Comparison of ENCODE assay signal across 7 mouse cellular contexts in genomic region chr6:59185010-59185699, GRCm38 (mm10). TPM values are rescaled to one million over a fixed set of nuclear protein-coding genes. Genes with fewer than 3 reads are reported as not detected.
DNase-seq lines count a peak whose midpoint lies in the region; ATAC-seq and TF ChIP-seq lines count a peak whose summit lies in the region.

No protein-coding gene starts in this region.

- H3K4me1 ChIP-seq in thymus, adult 2 months (replicated peaks; ENCODE audit: control insufficient read depth, insufficient read depth, low read length) = 0 out of 2 replicates have a peak, but pooled peaks cover 2% of the 10 kb centered on the region
- H3K4me1 ChIP-seq in forebrain, embryonic 11.5 days (replicated peaks; ENCODE audit: control insufficient read depth, insufficient read depth, low read length) = no peaks in the 10 kb centered on the region
- no peaks in the 10 kb centered on the region for H3K4me1 ChIP-seq in hindbrain, embryonic 13.5 days (replicated peaks)

- TF ChIP-seq CTCF in thymus, adult 2 months (IDR thresholded peaks at IDR 0.05; ENCODE audit: borderline replicate concordance, control insufficient read depth, extremely low read depth, insufficient read depth, low read length, poor library complexity) = no peak

- H3K9ac ChIP-seq in forebrain, embryonic 11.5 days (ENCODE audit: low read length) = no peak overlapping the region
- H3K9ac ChIP-seq in hindbrain, embryonic 13.5 days = no peak overlapping the region

- peak; percentile 23 for DNase-seq in thymus, postnatal 4 days
- no peak for DNase-seq in thymus, adult 2 months
- peak; percentile 30 to 64 for DNase-seq in adrenal gland, postnatal 36 days
- DNase-seq in heart, postnatal 10 days = peak; percentile 44 to 45
- peak; percentile 58 for DNase-seq in lung, postnatal 36 days
- DNase-seq in forebrain, embryonic 11.5 days (ENCODE audit: low spot score) = no peak

- H3K4me2 ChIP-seq in forebrain, embryonic 11.5 days (ENCODE audit: low read depth, low read length, severe bottlenecking) = no peak overlapping the region
- H3K4me2 ChIP-seq in hindbrain, embryonic 13.5 days = no peak overlapping the region

- ATAC-seq in forebrain, embryonic 11.5 days (replicated peaks; ENCODE audit: low FRiP score) = no peak
- ATAC-seq in hindbrain, embryonic 13.5 days (ENCODE audit: low FRiP score) = no peak

- no peaks in the 10 kb centered on the region for H3K27me3 ChIP-seq in thymus, adult 2 months (ENCODE audit: control insufficient read depth, insufficient read depth, low read length)
- no peaks in the 10 kb centered on the region for H3K27me3 ChIP-seq in forebrain, embryonic 11.5 days (ENCODE audit: control insufficient read depth, insufficient read depth, low read length)
- no peaks in the 10 kb centered on the region for H3K27me3 ChIP-seq in hindbrain, embryonic 13.5 days

- no peaks in the 10 kb centered on the region for H3K36me3 ChIP-seq in thymus, adult 2 months (ENCODE audit: control insufficient read depth, insufficient read depth, low read length)
- no peaks in the 10 kb centered on the region for H3K36me3 ChIP-seq in forebrain, embryonic 11.5 days (ENCODE audit: control insufficient read depth, insufficient read depth, low read length)
- no peaks in the 10 kb centered on the region for H3K36me3 ChIP-seq in hindbrain, embryonic 13.5 days

- no peak overlapping the region for H3K4me3 ChIP-seq in thymus, adult 2 months (ENCODE audit: control insufficient read depth, insufficient read depth, low read length)
- H3K4me3 ChIP-seq in forebrain, embryonic 11.5 days (ENCODE audit: low read depth, low read length) = no peak overlapping the region
- H3K4me3 ChIP-seq in hindbrain, embryonic 13.5 days = no peak overlapping the region

- no peak overlapping the region for H3K27ac ChIP-seq in thymus, adult 2 months (ENCODE audit: control insufficient read depth, insufficient read depth, low read length)
- no peak overlapping the region for H3K27ac ChIP-seq in forebrain, embryonic 11.5 days (ENCODE audit: low read depth, low read length)
- H3K27ac ChIP-seq in hindbrain, embryonic 13.5 days = no peak overlapping the region

- no peaks in the 10 kb centered on the region for H3K9me3 ChIP-seq in forebrain, embryonic 11.5 days (ENCODE audit: control insufficient read depth, low read length)
- no peaks in the 10 kb centered on the region for H3K9me3 ChIP-seq in hindbrain, embryonic 13.5 days

- WGBS in thymus, adult 2 months = 19% methylated on average over 13 of the region's 13 CpGs
- WGBS in forebrain, embryonic 11.5 days = 87% methylated on average over 13 of the region's 13 CpGs
- 85% methylated on average over 13 of the region's 13 CpGs for WGBS in hindbrain, embryonic 13.5 days

- intact Hi-C loops in heart, postnatal 10 days (cut with DNase I) = loop anchor here (10.0 kb wide), 1 partner anchor 640 kb away; no protein-coding TSS in a partner anchor

- no peak for TF ChIP-seq POLR2A in thymus, adult 2 months (IDR thresholded peaks at IDR 0.05; ENCODE audit: control insufficient read depth, extremely low read depth, insufficient read depth, low read length, poor library complexity)

RNA-seq across cellular contexts. Expression of gene Tigd2, which starts 23.5 kb away (rescaled TPM):
- polyA plus RNA-seq in thymus, adult 2 months (2012; rRNA removed) = 6.1 and 6.9 TPM in 2 replicates
- total RNA-seq in adrenal gland, postnatal 36 days (2021) = 10 to 100 TPM; 16.4 to 16.9 TPM
- total RNA-seq in heart, postnatal 10 days (2021) = 10 to 100 TPM; 12.1 to 12.8 TPM
- polyA plus RNA-seq in forebrain, embryonic 11.5 days (2014; fragmentation: Nextera tagmentation; extraction: Ambion mirVana) = 10.7 and 10.9 TPM in 2 replicates
- 11.0 and 11.1 TPM in 2 replicates for polyA plus RNA-seq in hindbrain, embryonic 13.5 days (2015; fragmentation: Nextera tagmentation; extraction: Ambion mirVana)

Comparison
In these comparisons a context has a peak if more than half of its experiments do, and no peak if none do; other contexts are left out.
1. DNase-seq: peak in thymus, postnatal 4 days (single experiment), adrenal gland, postnatal 36 days (2 of 2), heart, postnatal 10 days (2 of 2) and lung, postnatal 36 days (single experiment); none in thymus, adult 2 months (single experiment) and forebrain, embryonic 11.5 days (single experiment).